Mouse (Mus musculus) spleen, embryonic (tissue): ENCODE data around the gene D17Wsu92e.
"Not testable (repeated sequence)": the region's sequence is repeated elsewhere in the genome, so short reads cannot be mapped to it uniquely, and the experiment has no call there.

ENCODE experiments used
- CTCF ChIA-PET: fragments of 350-600 bp; sonication (Branson Sonifier 250); formaldehyde crosslinking; loops from one replicate; lab custom pipeline; 2022; lab: Charles Lee

Gene D17Wsu92e

DNA sequence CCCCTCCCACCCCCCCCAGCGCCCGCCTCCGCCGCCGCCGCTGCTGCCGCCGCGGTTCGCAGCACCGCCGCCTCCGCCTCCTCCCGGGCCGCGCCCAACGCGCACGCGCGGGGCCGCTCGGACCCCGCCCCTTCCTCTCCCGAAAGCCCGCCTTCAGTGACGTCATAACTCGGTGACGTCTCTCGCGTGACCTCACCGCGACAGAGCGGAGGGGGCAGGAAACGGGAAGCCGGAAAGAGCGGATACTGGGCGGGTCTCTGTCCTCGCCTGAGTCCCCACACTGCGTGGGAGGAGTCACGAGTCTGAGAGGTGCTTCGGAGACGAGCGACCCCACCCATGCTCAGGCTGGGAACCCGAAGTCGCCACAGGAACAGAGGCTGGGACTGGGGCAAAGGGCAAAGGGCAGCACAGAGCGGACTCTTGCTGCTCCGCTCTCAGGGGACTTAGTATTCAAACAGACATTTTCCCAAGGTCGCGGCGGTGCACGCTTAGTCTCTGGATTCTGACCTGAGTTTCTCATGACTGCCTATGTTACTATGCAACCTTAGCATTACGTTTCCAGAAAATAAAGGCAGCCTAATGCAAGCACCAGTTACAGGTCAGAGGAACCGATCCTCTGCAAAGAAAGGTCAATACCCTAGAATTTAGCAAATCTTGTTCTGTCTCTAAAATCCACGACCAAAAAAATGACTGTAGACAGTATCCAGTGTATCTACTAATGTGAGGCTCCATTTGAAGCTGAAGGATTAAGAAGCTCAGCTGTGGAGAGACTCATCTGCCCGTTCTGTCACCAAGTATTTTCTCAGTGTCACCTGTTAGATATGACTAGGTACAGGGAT lies at the start of gene D17Wsu92e:
TSS of gene D17Wsu92e (minus strand) at position 81 of the 839 bp plus-strand sequence.
- CTCF ChIA-PET, result no interaction called here

DNA sequence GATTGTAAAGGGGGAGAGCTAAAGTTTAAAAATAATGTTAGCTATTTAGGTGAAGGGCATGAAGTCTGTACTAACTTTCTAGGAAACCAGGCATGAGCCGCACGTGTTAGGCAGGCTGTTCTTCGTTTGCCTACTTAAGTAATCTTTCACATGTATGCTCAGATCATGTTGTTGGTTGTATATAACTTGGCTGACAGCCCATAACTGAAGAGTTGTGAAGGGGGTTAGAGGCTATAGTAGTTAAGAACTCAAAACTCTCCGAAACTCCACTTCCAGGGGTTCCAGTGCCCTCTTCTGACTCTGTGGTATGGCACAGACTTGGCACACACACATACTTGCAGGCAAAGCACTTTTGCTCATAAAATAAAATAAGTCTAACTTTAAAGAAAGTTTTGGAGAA lies 46.3 kb upstream of the D17Wsu92e start:
- CTCF ChIA-PET, result no interaction called here

DNA sequence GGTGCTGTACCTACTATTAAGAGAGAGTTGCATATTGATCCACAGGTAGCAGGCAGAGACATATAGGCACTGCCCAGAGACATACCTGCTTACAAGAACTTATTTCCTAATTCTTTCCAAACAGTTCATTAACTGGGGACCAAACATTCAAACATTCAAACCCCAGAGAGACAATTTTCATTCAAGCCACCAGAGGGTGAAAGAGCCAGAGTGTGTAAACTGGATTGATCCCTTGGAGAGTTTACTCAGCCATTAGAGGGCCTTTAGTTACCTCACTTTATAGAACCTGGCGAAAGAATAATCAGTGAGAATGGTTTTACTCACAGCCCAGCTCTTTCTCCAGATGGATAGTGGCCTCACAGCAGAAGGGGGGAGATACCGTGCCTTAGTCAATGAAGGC lies 45.0 kb upstream of the D17Wsu92e start:
- CTCF ChIA-PET, result no interaction called here

DNA sequence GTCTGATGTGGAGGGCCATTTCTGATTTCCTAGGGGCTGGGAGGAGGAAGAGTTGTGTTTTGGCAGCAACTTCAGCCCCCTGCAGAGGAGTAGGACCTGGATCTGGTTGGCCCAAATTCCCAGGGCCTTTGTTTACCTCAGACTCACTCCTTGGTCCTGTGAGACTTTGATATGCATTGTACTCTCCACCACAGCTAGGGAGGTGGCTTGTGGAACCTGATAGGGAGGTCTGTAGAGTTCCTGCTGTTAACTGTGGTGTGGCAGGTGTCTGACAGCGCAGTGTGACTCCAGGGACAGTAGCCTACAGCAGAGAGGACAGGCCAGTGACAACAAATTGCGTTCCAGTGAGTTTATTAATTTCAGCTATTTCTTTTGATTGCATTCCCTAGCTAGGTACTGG lies 38.7 kb upstream of the D17Wsu92e start:
- CTCF ChIA-PET, result no interaction called here

DNA sequence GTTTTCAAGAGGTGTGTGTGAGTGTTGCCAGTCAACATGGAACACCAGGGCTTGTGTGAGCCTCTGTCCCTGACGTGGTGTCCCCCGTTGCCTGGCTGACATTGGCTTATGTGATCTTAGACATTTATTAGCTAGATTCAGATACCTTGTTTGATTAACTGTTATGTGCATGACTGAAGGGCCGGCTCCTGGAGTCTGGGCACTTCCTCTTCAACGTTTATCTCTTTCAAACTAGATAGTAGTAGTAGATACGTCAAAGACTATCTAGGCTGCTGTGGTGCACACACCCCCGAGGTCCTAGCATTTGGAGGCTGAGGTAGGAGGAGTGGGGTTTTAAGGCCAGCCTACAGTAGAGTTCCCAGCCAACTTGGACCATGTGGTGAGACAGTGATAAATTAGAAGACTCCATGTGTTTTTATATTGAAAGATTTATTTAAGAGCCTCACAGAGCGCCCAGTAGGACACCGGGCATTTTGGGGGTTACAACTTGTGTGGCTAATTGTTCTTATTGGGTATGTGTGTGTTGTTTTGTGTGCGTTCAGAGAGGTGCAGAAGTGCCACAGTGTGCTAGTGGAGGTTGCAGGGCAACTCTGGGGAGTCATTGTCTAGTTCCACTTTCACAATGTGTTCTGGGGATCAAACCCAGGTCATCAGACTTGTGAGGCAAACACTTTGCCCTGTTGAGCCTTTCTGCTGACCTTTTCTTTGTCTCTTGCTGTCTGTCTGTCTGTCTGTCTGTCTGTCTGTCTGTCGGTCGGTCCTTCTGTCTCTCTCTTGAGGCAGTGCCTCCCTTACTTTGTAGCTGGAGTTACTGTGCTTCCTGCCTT lies 37.4 kb upstream of the D17Wsu92e start:
- CTCF ChIA-PET, result no interaction called here

DNA sequence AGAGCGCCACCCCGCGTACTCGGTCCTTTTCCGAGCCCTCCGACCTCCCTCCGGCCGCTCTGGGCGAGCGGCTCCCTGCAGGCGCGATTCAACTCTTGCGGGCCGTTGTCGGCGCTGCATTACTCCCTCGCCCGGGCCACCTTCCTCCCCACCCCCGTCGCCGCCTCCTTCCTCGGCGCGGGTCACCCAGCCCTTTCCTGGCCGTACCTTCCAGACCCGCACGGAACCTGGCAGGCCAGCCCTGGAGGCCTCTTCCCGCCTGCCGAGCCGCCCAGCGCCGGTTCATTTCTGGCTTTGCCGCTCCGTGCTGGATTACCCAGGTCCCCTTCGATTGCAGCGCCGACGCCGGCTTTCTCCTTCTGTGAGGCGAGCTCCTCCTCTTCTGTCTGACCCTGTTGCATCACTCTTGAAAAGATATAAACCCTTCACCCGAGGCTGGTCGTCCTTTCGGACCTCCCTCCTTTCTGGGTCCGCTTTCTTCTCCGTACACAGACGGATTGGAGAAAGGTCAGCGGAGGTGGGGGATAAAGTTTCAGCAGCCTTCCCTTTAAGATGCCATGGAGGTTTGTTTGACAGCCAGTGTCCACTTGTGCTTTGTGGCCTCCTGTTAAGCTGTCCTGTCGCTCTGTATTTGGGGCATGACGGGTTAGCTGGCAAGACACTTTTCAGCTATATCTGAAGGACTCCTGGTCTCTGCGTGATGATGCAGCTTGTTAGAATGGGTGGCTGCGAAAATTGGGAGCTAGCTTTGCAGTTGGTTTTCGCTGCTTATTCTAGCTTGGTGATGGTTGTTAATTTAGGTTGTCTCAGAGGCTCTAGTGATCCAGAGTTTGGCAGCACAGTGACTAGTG lies 36.6 kb upstream of the D17Wsu92e start:
- CTCF ChIA-PET, result interaction anchor here (0.6 kb wide), 1 partner anchor 64 kb away, joined by 3 read pairs; no protein-coding TSS in a partner anchor

DNA sequence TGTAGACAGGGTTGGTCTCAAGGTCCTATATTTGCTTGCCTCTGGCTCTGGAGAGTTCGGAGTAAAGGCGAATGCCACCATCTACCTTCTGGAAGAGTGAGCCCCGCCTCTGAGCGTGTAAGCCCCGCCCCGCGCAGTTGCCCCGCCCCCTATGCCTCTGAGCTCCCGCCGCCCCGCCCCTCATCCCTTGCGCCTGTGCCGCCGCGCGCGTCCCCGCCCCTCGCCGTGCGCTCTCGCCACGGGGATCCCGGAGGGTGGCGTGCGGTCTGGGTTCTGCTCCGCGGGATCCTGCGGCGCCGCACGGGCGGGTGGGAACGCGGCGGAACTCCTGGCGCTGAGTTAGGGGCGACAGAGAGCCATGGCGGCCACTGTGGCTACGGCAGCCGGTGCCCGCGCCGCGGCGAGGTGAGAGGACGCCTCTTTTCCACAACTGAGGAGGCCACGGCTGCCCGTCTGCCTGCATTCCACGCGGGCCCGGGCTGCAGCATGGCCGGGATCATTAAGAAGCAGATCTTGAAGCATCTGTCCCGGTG lies 35.9 kb upstream of the D17Wsu92e start, which contains the start of gene Uhrf1bp1:
TSS of gene Uhrf1bp1 (plus strand) at position 177 of the 533 bp plus-strand sequence.
- CTCF ChIA-PET, result interaction anchor here (0.6 kb wide), 1 partner anchor 63 kb away, joined by 3 read pairs; no protein-coding TSS in a partner anchor

DNA sequence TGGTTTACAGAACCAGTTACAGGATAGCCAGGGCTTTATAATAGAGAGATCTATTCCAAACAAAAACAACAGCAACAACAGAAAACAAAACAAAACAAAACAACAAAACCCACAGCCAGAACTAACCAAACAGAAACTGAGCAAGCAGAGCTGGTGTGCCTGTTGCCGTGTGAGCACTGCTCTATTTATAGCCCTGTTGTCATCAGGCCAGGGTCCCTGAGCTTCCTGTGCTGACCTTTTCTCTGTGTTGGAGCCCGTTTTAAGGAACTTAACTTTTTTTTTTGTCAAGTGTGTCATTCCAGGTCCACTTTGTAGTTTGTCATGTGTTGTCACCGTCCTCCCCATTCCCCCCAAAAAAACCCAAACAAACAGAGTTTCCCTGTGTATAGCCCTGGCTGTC lies 30.6 kb upstream of the D17Wsu92e start:
- CTCF ChIA-PET, result no interaction called here

DNA sequence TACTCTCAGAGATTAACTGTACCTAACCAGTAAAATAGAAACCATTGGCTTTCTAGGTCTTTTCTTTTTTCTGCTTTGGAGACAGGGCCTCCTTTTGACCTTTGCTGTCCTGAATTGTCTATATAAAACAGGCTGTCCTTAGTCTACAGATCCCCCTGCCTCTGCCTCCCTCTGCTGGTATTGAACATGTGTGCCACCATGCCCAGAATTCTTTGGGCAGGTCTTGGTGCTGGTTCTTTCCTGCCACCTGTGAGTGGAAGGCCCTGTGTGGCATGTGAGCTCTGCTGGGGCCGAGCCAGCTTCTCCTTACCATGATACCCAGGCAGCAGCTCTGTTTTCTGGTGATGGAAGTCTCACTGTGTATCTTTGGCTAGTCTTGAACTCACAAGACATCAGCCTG lies 27.9 kb upstream of the D17Wsu92e start:
- CTCF ChIA-PET, result interaction anchor here (0.5 kb wide), 1 partner anchor 124 kb away, joined by 3 read pairs; no protein-coding TSS in a partner anchor

DNA sequence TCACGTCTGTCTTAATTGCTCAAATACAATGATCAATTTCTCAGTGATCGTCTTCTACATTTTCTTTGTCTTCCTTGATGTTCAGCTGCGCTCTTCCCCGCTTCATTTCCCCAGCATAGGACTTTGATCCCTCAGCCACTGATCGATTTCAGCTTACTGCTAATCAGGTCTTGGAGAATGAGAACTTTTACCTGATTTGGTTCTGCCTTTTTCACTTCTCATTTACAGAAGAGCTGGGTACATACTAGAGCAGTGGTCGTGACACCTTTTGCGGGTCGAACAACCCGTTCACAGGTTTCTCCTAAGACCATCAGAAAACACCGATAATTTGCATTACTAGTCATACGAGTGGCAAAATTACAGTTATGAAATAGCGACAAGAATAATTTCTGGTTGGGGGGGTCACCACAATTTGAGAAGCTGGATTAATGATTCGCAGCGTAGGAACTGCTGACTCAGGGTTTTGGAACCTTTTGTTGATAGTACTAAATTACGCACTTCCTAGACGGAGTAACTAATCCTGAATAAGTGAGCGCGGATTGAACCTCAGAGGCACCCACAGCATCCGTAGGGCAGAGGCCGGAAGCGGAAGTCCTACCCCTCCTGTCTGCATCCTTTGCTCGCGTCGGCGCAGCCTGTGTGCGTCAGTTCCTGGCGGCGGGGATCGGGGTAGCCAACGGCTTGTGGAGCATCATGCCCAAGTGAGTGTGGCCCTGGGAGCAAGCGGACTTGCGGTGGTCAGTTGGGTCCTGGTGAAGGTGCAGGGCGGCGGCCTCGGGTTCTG lies 19.2 kb upstream of the D17Wsu92e start:
- CTCF ChIA-PET, result interaction anchor here (0.6 to 1.7 kb wide), 4 partner anchors 12 to 96 kb away, joined by 3 to 10 read pairs (median 4); no protein-coding TSS in a partner anchor

DNA sequence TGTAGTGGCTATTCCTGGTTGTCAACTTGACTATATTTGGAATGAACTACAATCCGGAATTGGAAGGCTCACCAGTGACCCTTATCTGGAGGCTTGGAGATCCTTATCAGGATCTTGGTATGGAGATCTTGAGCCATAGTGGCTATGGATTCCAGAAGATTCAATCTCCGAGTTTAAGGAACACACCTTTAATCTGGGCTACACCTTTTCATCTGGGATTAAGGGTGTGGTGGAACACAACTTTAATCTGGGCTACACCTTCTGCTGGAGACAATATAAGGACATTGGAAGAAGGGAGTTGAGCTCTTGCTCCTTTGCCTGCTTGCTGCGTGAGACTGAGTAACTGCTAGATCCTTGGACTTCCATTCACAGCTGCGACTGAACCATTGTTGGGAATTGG lies 17.4 kb upstream of the D17Wsu92e start, which contains the start of gene Snrpc:
TSS of gene Snrpc (plus strand) at position 301 of the 400 bp plus-strand sequence.
- CTCF ChIA-PET, result not testable (repeated sequence)

DNA sequence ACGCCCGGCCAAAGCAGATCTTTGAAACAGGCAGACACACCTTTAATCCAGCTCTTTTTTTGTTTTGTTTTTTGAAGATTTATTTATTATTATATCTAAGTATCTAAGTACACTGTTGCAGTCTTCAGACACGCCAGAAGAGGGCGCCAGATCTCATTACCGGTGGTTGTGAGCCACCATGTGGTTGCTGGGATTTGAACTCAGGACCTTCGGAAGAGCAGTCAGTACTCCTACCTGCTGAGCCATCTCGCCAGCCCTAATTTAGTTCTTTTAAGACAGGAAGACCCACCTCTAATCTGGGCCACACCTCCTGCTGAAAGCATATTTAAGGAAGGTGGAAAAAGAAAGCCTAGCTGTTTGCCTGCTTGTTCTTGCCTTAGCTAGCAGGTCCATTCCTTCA lies 10.0 kb upstream of the D17Wsu92e start:
- CTCF ChIA-PET, result interaction anchor here (0.6 kb wide), 1 partner anchor 13 kb away, joined by 3 read pairs; no protein-coding TSS in a partner anchor

DNA sequence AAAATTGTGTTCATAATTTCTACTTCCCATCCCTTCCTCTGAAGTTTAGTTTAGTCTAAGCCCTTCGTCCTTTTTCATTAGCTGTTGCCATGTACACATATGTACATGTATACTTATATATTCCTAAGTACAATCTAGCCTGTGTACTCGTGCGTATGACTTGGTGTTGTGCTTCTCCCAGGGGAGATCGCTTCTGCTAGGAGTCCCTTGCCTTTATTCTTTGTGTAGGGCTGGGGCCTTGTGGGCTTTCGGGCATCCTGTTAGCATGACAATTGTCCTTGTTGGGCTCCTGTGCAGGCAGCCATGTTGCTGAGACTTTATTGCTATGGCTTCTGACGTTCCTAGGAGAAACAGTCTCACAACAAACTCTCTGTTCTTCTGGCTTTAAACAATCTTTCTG lies 7.1 kb upstream of the D17Wsu92e start:
- CTCF ChIA-PET, result interaction anchor here (0.7 kb wide), 1 partner anchor 12 kb away, joined by 3 read pairs; no protein-coding TSS in a partner anchor

DNA sequence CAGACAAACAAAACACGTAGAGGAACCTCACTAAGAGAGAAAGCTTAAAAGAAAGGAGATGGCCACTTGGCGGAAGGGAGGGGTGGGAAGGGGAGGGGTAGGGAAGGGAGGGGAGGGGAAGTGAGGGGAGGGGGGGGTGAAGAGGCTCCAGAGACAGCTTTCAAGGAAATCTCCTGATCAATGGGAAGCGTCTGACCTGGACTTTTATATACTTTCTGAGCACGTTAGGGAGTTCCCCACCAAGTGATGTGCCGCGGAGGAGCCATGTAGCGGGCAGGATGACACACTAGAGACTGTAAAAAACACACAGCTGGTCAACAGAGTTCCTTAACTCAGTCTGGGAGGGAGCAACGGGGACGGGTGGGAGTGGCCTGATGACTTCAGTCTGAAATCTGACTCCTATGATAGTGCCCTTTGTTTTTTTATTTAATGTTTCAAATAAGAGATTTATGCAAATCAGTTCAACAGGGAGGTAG lies 6.5 kb upstream of the D17Wsu92e start:
- CTCF ChIA-PET, result interaction anchor here (1.3 kb wide), 1 partner anchor 13 kb away, joined by 4 read pairs; no protein-coding TSS in a partner anchor

DNA sequence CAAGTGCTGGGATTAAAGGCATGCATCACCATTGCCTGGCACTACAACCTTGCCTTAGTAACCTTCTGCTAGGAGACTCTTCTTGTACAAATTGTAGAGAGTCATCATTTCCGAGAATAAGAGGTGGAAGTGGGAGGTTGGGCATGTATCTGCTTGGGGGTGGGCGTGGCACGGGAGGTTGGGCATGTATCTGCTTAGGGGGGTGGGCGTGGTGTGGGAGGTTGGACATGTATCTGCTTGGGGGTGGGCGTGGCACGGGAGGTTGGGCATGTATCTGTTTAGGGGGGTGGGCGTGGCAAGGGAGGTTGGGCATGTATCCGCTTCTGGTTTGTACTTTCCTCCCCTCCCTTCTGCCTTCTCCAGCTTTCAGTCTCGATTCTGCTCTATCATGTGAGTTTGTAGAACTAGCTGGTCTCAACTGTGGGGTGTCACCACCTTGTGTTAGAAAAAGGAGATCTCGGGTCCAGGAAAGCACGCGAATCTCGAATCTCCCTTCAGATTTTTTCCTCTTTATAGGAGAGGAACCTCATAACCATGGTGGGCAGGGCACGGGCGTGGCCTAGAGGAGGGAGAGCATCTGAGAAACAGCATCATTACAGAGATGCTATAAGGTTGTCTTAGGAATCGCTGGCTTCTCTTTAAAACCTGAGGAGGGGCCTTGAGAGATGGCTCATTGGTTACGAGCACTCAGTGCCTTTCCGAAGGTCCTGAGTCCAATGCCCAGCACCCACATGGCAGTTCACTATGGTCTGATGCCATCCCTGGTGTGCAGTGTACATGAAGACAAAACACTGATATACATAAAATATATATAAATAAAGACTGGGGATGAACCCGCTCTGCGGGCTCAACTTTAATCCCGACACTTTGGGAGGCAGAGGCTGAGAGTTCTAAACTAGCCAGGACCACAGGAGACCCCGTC lies 5.8 kb upstream of the D17Wsu92e start:
- CTCF ChIA-PET, result interaction anchor here (1.3 kb wide), 1 partner anchor 14 kb away, joined by 4 read pairs; no protein-coding TSS in a partner anchor

DNA sequence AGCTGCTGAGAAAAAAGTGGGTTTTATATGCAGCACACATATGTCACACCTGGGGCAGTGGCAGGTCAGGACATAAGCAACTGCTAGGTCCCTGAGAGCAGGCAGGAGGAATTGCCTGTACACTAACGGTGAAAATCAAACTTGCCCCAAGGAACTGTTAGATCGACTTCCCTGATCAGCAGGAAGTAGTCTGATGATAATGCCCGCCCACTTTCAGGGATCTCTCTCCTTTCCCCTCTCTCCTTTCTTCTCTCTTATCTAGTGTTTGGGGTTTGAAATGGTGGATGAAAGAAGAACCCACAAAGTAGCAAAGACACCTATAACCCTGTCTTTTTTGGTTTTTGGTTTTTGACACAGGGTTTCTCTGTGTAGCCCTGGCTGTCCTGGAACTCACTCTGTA lies 5.1 kb upstream of the D17Wsu92e start:
- CTCF ChIA-PET, result interaction anchor here (1.3 to 1.5 kb wide), 2 partner anchors 14 kb away, joined by 4 read pairs; no protein-coding TSS in a partner anchor

DNA sequence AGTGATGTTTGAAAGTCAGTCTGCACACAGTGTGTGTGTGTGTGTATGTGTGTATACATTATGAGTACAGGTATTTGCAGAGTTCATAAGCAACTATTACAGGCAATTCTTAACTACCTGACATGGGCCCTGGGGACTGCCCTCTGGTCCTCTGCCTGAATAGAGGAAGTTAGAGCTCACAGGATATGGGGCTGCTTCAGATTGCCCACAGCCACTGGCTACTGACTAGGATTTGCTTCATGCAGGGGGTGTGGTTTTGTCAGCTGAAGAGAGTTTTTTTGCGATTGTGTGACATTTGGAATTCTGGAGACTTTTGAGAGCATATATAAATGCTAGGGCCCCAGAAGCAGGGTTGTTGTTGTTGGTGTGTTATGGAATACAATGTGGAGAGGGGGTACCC lies 4.5 kb upstream of the D17Wsu92e start:
- CTCF ChIA-PET, result interaction anchor here (1.5 kb wide), 1 partner anchor 15 kb away, joined by 4 read pairs; no protein-coding TSS in a partner anchor
